Mouse (Mus musculus) common myeloid progenitor, adult 5-6 weeks (primary cell): ENCODE data around the gene Prickle4. TPM values are rescaled to one million over a fixed set of nuclear protein-coding genes. Genes with fewer than 3 reads are reported as not detected.

Experiments used
- ATAC-seq: replicated peaks from 2 replicates; pipeline ENCODE4 v1.8.0; 2016; ENCODE audit warnings: low read depth, mild to moderate bottlenecking, moderate TSS enrichment, inconsistent platforms; ENCODE audit not compliant: poor library complexity, severe bottlenecking
- total RNA-seq: library from RNA; stranded (forward); fragments of 200-1000, 187-1606 nt; gene quantifications from 2 replicates; pipeline ENCODE4 v1.2.3, GENCODE M21; 2017

The Prickle4 gene
- total RNA-seq, 1 experiment from 2014 or later, result 0.27 TPM

GRCm38 (mm10) chr17:47708972-47709371 lies 14.4 kb upstream of the Prickle4 start:
- no peak for ATAC-seq

GRCm38 (mm10) chr17:47707961-47708360 lies 13.4 kb upstream of the Prickle4 start:
- no peak for ATAC-seq

GRCm38 (mm10) chr17:47706196-47706595 lies 11.7 kb upstream of the Prickle4 start:
- no peak for ATAC-seq

GRCm38 (mm10) chr17:47704692-47705091 lies 10.2 kb upstream of the Prickle4 start:
- no peak for ATAC-seq

- ATAC-seq, result no peak
These were observed 9.0 kb upstream of the Prickle4 start for GRCm38 (mm10) chr17:47703556-47703955.

- ATAC-seq, result no peak
These were observed 8.2 kb upstream of the Prickle4 start for GRCm38 (mm10) chr17:47702548-47703345.

GRCm38 (mm10) chr17:47701793-47702192 lies 7.3 kb upstream of the Prickle4 start:
- no peak for ATAC-seq

- no peak for ATAC-seq
These were observed 4.5 kb upstream of the Prickle4 start for GRCm38 (mm10) chr17:47699055-47699454.

- no peak for ATAC-seq
These were observed 3.6 kb upstream of the Prickle4 start for GRCm38 (mm10) chr17:47698156-47698555.

GRCm38 (mm10) chr17:47695337-47695710 lies 788 bp upstream of the Prickle4 start:
- no peak for ATAC-seq

- no peak for ATAC-seq
These were observed 264 bp downstream of the Prickle4 start, which contains the start of gene Gm21981 for GRCm38 (mm10) chr17:47694442-47694502. Gene Gm21981, minus strand, starts transcription at chr17:47694455.

- ATAC-seq, result no peak
These were observed 680 bp downstream of the Prickle4 start for GRCm38 (mm10) chr17:47693671-47694441.

GRCm38 (mm10) chr17:47691650-47692049 lies 2.9 kb downstream of the Prickle4 start:
- no peak for ATAC-seq

GRCm38 (mm10) chr17:47689894-47690293 lies 4.6 kb downstream of the Prickle4 start:
- no peak for ATAC-seq

GRCm38 (mm10) chr17:47688608-47689575 lies 5.6 kb downstream of the Prickle4 start, which contains the start of gene Frs3:
Gene Frs3, plus strand, starts transcription at chr17:47689030.
- peak; percentile 24 for ATAC-seq

GRCm38 (mm10) chr17:47688344-47688607 lies 6.3 kb downstream of the Prickle4 start, which contains the start of gene Tomm6:
Gene Tomm6, minus strand, starts transcription at chr17:47688386.
- no peak for ATAC-seq

GRCm38 (mm10) chr17:47687409-47688343 lies 6.9 kb downstream of the Prickle4 start:
- ATAC-seq, result peak; percentile 88

- ATAC-seq, result no peak
These were observed 11.7 kb downstream of the Prickle4 start for GRCm38 (mm10) chr17:47682836-47683235.

GRCm38 (mm10) chr17:47678702-47679101 lies 15.8 kb downstream of the Prickle4 start:
- no peak for ATAC-seq

GRCm38 (mm10) chr17:47678238-47678637 lies 16.3 kb downstream of the Prickle4 start:
- ATAC-seq, result no peak
